Mouse (Mus musculus) forebrain, embryonic 15.5 days (tissue): ENCODE data around the gene Bcl7c. TPM values are rescaled to one million over a fixed set of nuclear protein-coding genes. Genes with fewer than 3 reads are reported as not detected.
"Not testable (repeated sequence)": the region's sequence is repeated elsewhere in the genome, so short reads cannot be mapped to it uniquely, and the experiment has no call there.

Experiments
- ATAC-seq: fragments of 200-750 bp; cut with Nextera tagmentation; replicated peaks from 2 replicates; pipeline ENCODE4 v1.8.0; 2017; ENCODE audit warnings: mild to moderate bottlenecking, moderate TSS enrichment, moderate library complexity
- H3K27ac ChIP-seq: fragments of 300-500 bp; sonication (generic); replicated peaks from 2 replicates; pipeline ENCODE4 v1.5.1; 2015; ENCODE audit warnings: mild to moderate bottlenecking, inconsistent platforms
- H3K27me3 ChIP-seq: fragments of 300-500 bp; sonication (generic); 2 replicates; pipeline ENCODE4 v1.6.1; 2015; ENCODE audit warnings: inconsistent platforms
- H3K36me3 ChIP-seq: fragments of 300-500 bp; sonication (generic); 2 replicates; pipeline ENCODE4 v1.6.1; 2015; ENCODE audit warnings: mild to moderate bottlenecking, inconsistent platforms
- H3K4me1 ChIP-seq: fragments of 300-500 bp; sonication (generic); 2 replicates; pipeline ENCODE4 v1.6.1; 2015; ENCODE audit warnings: inconsistent platforms
- H3K4me2 ChIP-seq: fragments of 300-500 bp; sonication (generic); replicated peaks from 2 replicates; pipeline ENCODE4 v1.6.1; 2015; ENCODE audit warnings: mild to moderate bottlenecking, inconsistent platforms
- H3K4me3 ChIP-seq: fragments of 300-500 bp; sonication (generic); 2 replicates; pipeline ENCODE4 v1.5.1; 2015; ENCODE audit warnings: mild to moderate bottlenecking, inconsistent platforms
- H3K9ac ChIP-seq: fragments of 300-500 bp; sonication (generic); replicated peaks from 2 replicates; pipeline ENCODE4 v1.6.1; 2015; ENCODE audit warnings: mild to moderate bottlenecking, inconsistent platforms
- H3K9me3 ChIP-seq: fragments of 300-500 bp; sonication (generic); 2 replicates; pipeline ENCODE4 v1.6.1; 2016; ENCODE audit warnings: inconsistent platforms
- WGBS: fragments of 180-500 bp; shearing (Covaris S2); methylation state at CpG from one replicate; pipeline ENCODE4 v1.1.7; 2015; ENCODE audit warnings: mixed read lengths; 5-methylcytosine and 5-hydroxymethylcytosine counted together
- polyA plus RNA-seq: library from polyadenylated mRNA; unstranded; fragments of >200 nt; fragmentation: Nextera tagmentation; extraction: Ambion mirVana; gene quantifications from 2 replicates; pipeline ENCODE4 v1.2.1, GENCODE M21; 2015

Bcl7c gene
- polyA plus RNA-seq, 1 experiment from 2014 or later, result 47.9 TPM

GRCm38 (mm10) chr7:127652050-127652449 is 56.7 kb downstream of the Bcl7c start:
- H3K9me3 ChIP-seq, result no peaks in the 10 kb centered on the region
- ATAC-seq, result no peak
- peaks cover 3% of the 10 kb centered on the region; the same call in 1 of the 2 replicates for H3K4me1 ChIP-seq
- H3K4me2 ChIP-seq, result peak overlapping the region; percentile 13; the same call in 1 of the 2 replicates
- no peaks in the 10 kb centered on the region for H3K36me3 ChIP-seq
- H3K27ac ChIP-seq, result no peak overlapping the region
- no peak overlapping the region for H3K4me3 ChIP-seq
- WGBS, result 15% methylated on average over 18 of the region's 18 CpGs
- no peaks in the 10 kb centered on the region for H3K27me3 ChIP-seq
- H3K9ac ChIP-seq, result no peak overlapping the region

GRCm38 (mm10) chr7:127651624-127652023 is 57.1 kb downstream of the Bcl7c start:
- Histone ChIP-seq H3K27me3 (no peaks in the 10 kb centered on the region), H3K4me3 (no peak overlapping the region), H3K27ac (no peak overlapping the region), H3K9ac (no peak overlapping the region), H3K36me3 (no peaks in the 10 kb centered on the region), H3K4me1 (peaks cover 3% of the 10 kb centered on the region; the same call in 1 of the 2 replicates), H3K9me3 (no peaks in the 10 kb centered on the region), H3K4me2 (no peak overlapping the region)
- WGBS, result 84% methylated on average over 2 of the region's 3 CpGs
- no peak for ATAC-seq

DNA sequence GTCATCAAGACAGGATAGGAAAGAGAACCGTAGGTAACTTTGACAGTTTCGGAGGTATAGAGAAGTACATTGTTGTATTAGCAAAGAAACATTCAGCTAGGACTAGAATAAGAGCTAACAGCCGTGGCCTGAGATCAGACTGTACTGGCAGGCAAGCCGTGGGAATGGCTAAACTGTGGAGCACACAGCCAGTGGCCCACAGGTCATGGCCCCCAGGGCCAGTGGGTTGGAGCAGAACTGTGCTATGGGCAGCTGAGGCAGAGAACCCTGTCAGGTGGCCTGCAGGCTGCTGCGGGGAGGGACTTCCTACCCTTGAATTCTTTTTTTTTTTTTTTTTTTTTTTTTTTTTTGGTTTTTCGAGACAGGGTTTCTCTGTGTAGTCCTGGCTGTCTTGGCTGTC is 59.5 kb downstream of the Bcl7c start:
- Histone ChIP-seq H3K4me1 (peaks cover under 1% of the 10 kb centered on the region; the same call in 1 of the 2 replicates), H3K4me2 (no peak overlapping the region), H3K27ac (no peak overlapping the region), H3K27me3 (no peaks in the 10 kb centered on the region), H3K36me3 (no peaks in the 10 kb centered on the region), H3K9me3 (no peaks in the 10 kb centered on the region), H3K4me3 (no peak overlapping the region), H3K9ac (no peak overlapping the region)
- 91% methylated on average over 6 of the region's 6 CpGs for WGBS
- ATAC-seq, result no peak

GRCm38 (mm10) chr7:127648516-127649201 is 60.1 kb downstream of the Bcl7c start:
- ATAC-seq, result no peak
- H3K27me3 ChIP-seq, result no peaks in the 10 kb centered on the region
- H3K36me3 ChIP-seq, result no peaks in the 10 kb centered on the region
- no peak overlapping the region for H3K27ac ChIP-seq
- H3K4me3 ChIP-seq, result no peak overlapping the region
- 90% methylated on average over 4 of the region's 4 CpGs for WGBS
- H3K4me2 ChIP-seq, result no peak overlapping the region
- no peaks in the 10 kb centered on the region for H3K9me3 ChIP-seq
- no peak overlapping the region for H3K9ac ChIP-seq
- H3K4me1 ChIP-seq, result no peaks in the 10 kb centered on the region

DNA sequence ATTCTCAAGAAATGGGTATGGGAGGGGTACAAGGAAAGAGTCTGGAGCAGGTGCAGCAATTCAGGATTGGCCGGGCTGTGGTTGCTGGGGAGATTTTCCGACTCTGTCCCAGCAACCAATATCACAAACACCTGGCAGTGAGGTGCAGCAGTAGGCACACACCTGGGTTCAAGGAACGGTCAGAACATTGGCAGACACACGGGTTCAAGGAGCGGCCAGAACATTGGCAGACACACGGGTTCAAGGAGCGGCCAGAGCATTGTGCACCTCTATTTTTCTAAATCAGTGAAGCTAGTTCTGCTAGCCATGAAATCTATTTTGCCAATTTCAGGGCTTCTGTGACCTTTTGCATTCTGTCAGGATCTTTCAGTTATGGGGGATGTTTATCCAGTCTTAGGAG is 61.2 kb downstream of the Bcl7c start:
- H3K36me3 ChIP-seq, H3K27ac ChIP-seq, H3K4me3 ChIP-seq, H3K9me3 ChIP-seq, H3K9ac ChIP-seq, H3K27me3 ChIP-seq, H3K4me1 ChIP-seq, ATAC-seq, H3K4me2 ChIP-seq: not testable (repeated sequence)
- 92% methylated on average over 7 of the region's 7 CpGs for WGBS

GRCm38 (mm10) chr7:127646363-127646762 is 62.4 kb downstream of the Bcl7c start:
- Histone ChIP-seq H3K4me3 (no peak overlapping the region), H3K4me1 (no peaks in the 10 kb centered on the region), H3K36me3 (no peaks in the 10 kb centered on the region), H3K27me3 (no peaks in the 10 kb centered on the region), H3K9ac (no peak overlapping the region), H3K4me2 (no peak overlapping the region), H3K9me3 (no peaks in the 10 kb centered on the region), H3K27ac (no peak overlapping the region)
- ATAC-seq, result no peak
- WGBS, result 92% methylated on average over 4 of the region's 4 CpGs

DNA sequence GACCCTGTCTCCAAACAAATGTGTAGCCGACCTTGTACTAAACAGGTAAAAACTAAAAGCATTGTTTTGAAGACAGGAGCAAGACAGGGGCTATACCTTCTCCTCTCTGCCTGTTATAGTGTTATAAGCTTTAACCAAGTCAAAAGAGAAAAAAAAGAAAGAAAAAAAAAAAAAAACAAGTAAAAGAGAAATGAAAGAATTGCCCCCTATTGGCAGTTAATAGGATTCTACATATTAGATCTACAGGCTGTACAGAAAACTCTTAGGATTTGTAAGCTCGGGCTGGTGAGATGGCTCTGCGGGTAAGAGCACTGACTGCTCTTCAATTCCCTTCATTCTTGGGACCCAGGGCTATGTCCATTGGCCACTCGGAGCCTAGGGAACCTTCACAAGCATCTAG is 66.5 kb downstream of the Bcl7c start:
- ATAC-seq, result no peak
- Histone ChIP-seq H3K4me2 (no peak overlapping the region), H3K36me3 (no peaks in the 10 kb centered on the region), H3K27me3 (no peaks in the 10 kb centered on the region), H3K9ac (no peak overlapping the region), H3K4me1 (peaks cover 4% of the 10 kb centered on the region), H3K9me3 (no peaks in the 10 kb centered on the region), H3K27ac (no peak overlapping the region), H3K4me3 (no peak overlapping the region)
- WGBS, result 65% methylated on average over 4 of the region's 4 CpGs

DNA sequence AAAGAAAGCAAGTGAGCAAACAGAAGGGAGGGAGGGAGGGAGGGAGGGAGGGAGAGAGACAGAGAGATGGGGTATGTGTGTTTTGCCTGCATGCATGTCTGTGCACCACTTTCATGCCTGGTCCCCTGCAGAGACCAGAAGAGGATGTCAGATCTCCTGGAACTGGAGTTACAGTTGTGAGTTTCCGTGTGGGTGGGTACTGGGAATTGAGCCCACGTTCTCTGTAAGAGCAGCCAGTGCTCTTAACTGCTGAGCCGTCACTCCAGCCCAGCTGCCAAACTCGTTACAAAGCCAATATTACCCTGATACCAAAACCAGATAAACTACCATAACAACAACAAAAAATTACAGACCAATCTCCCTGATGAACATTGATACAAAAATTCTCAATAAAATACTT is 67.5 kb downstream of the Bcl7c start:
- no peak for ATAC-seq
- H3K4me3 ChIP-seq, result no peak overlapping the region
- no peak overlapping the region for H3K4me2 ChIP-seq
- H3K36me3 ChIP-seq, result no peaks in the 10 kb centered on the region
- H3K27me3 ChIP-seq, result no peaks in the 10 kb centered on the region
- peaks cover 9% of the 10 kb centered on the region for H3K4me1 ChIP-seq
- no peaks in the 10 kb centered on the region for H3K9me3 ChIP-seq
- no peak overlapping the region for H3K27ac ChIP-seq
- H3K9ac ChIP-seq, result no peak overlapping the region
- 41% methylated on average over 4 of the region's 4 CpGs for WGBS

- Histone ChIP-seq H3K36me3 (no peaks in the 10 kb centered on the region), H3K27ac (peak overlapping the region; percentile 6; the same call in 1 of the 2 replicates), H3K27me3 (no peaks in the 10 kb centered on the region), H3K4me1 (peaks cover 9% of the 10 kb centered on the region), H3K4me3 (peak overlapping the region; percentile 58), H3K4me2 (peak overlapping the region; percentile 63), H3K9ac (peak overlapping the region; percentile 77), H3K9me3 (no peaks in the 10 kb centered on the region)
- WGBS, result 0% methylated on average over 27 of the region's 27 CpGs
- peak; percentile 73; the same call in 1 of the 2 replicates for ATAC-seq
These were observed 71.8 kb downstream of the Bcl7c start for GRCm38 (mm10) chr7:127636963-127637362.

GRCm38 (mm10) chr7:127631416-127631815 is 77.3 kb downstream of the Bcl7c start:
- no peak overlapping the region for H3K4me2 ChIP-seq
- H3K27me3 ChIP-seq, result no peaks in the 10 kb centered on the region
- H3K9ac ChIP-seq, result no peak overlapping the region
- H3K9me3 ChIP-seq, result no peaks in the 10 kb centered on the region
- peaks cover under 1% of the 10 kb centered on the region; the same call in 1 of the 2 replicates for H3K4me1 ChIP-seq
- WGBS, result 51% methylated on average over 4 of the region's 4 CpGs
- ATAC-seq, result no peak
- H3K36me3 ChIP-seq, result no peaks in the 10 kb centered on the region
- H3K27ac ChIP-seq, result no peak overlapping the region
- no peak overlapping the region for H3K4me3 ChIP-seq

GRCm38 (mm10) chr7:127628646-127629045 is 80.1 kb downstream of the Bcl7c start:
- no peaks in the 10 kb centered on the region for H3K27me3 ChIP-seq
- no peaks in the 10 kb centered on the region for H3K4me1 ChIP-seq
- no peak overlapping the region for H3K4me3 ChIP-seq
- H3K36me3 ChIP-seq, result no peaks in the 10 kb centered on the region
- H3K9ac ChIP-seq, result no peak overlapping the region
- no peak overlapping the region for H3K27ac ChIP-seq
- WGBS, result 76% methylated on average over 5 of the region's 5 CpGs
- no peak overlapping the region for H3K4me2 ChIP-seq
- no peak for ATAC-seq
- H3K9me3 ChIP-seq, result no peaks in the 10 kb centered on the region

- Histone ChIP-seq H3K4me3 (no peak overlapping the region), H3K9ac (no peak overlapping the region), H3K27me3 (no peaks in the 10 kb centered on the region), H3K36me3 (no peaks in the 10 kb centered on the region), H3K4me1 (no peaks in the 10 kb centered on the region), H3K27ac (no peak overlapping the region), H3K4me2 (no peak overlapping the region), H3K9me3 (no peaks in the 10 kb centered on the region)
- ATAC-seq, result no peak
- WGBS, result 89% methylated on average over 4 of the region's 4 CpGs
These were observed 82.3 kb downstream of the Bcl7c start for GRCm38 (mm10) chr7:127626471-127626870.

DNA sequence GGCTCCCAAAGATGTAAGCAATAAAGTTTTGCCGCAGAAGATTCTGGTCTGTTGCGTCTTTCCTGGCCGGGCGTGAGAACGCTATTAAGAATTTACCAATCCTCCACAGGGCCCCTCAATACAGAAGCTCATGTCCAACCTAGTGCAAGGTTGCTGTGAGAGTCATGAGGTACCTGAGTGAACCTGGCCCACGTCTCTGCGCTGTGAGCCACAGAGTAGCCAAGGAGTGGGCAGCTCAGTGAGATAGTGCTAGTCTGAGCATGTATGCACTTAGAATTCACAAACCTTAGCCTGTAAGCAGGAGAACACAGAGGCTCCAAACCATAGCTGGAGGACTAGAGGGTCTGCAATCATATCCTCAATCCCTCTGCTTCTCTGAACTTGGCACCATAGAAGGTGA is 82.7 kb downstream of the Bcl7c start:
- H3K36me3 ChIP-seq, result no peaks in the 10 kb centered on the region
- ATAC-seq, result no peak
- no peaks in the 10 kb centered on the region for H3K9me3 ChIP-seq
- H3K9ac ChIP-seq, result no peak overlapping the region
- no peaks in the 10 kb centered on the region for H3K27me3 ChIP-seq
- no peak overlapping the region for H3K27ac ChIP-seq
- H3K4me3 ChIP-seq, result no peak overlapping the region
- H3K4me1 ChIP-seq, result no peaks in the 10 kb centered on the region
- 98% methylated on average over 7 of the region's 7 CpGs for WGBS
- no peak overlapping the region for H3K4me2 ChIP-seq
